Mouse (Mus musculus) cerebellum, adult 11-12 months (tissue): ENCODE measurements around the gene Aak1.
"Not testable (repeated sequence)": the region's sequence is repeated elsewhere in the genome, so short reads cannot be mapped to it uniquely, and the experiment has no call there.

Experiments used
- DNase-seq: peaks from one replicate; pipeline ENCODE4 v3.0.0; 2022

The Aak1 gene

DNA sequence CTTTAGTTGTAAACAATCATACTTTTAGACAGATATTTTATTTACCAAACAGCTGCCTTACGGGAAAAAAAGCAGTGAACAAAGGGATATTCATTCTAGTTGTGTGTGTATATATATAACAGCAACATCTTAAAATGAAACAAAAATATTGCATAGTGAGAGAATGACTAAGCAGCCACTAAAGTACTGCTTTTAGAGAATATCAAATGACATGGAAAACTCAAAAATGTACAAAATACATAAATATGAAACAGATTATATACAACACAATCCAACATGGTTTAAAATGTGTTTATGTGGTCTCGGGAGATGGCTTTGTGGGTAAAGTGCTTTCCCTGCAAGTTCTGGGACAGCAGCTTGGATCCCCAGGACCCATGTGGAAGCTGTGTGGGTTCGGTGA lies 5.7 kb upstream of the Aak1 start:
- no peak for DNase-seq

- DNase-seq, result no peak
Observed at GRCm38 (mm10) chr6:86846467-86846866, 2.9 kb upstream of the Aak1 start.

- DNase-seq, result no peak
Observed at GRCm38 (mm10) chr6:86847816-86848215, 1.5 kb upstream of the Aak1 start.

DNA sequence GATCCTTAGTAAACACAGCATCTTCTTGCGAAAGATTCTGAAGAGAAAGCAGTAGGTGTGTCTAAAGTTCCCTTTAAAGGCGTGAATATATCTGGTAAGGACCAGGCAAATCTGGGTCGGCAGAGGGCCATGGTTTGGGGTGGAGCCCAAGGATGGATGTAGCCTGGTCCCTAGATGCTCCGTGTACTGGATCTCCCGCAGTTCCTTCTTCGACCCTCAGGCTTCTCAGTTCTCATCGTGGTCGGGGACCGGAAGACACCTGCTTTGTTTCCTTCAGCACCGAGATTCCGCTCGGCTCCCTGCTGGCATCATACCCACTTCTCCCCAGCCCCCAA lies 770 bp upstream of the Aak1 start:
- no peak for DNase-seq

DNA sequence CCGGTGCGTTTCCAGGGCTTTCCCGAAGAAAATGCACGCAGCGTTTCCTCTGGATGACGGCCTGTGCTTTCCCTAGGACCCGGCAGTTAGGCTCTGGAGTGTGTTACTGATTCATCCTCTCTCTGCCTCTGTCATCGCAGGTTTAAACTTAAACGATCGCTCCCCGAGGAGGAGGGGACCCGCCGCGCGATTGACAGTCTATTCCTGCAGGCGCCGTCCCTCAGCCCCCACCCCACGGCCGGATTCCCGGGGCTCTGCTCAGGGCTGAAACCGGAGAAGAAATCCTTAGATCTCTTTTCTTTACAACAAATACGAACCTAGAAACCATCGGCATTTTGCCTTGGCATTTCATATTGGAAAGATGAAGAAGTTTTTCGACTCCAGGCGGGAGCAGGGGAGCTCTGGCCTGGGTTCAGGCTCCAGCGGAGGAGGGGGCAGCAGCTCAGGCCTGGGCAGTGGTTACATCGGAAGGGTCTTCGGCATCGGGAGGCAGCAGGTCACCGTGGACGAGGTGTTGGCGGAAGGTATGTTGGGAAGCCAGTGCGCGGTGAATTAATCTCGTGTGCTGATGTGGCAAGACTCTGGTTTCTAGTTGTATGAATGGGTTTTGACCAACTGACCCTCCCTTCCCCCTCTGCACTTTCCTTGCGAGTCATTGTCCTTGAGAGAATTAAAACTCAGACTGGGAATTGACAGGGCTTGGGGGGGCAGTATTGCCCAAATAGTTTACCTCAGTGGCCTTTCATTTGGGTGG lies 552 bp downstream of the Aak1 start:
- peak; percentile 67 for DNase-seq

- DNase-seq, result no peak
Observed at GRCm38 (mm10) chr6:86850588-86850987, 1.3 kb downstream of the Aak1 start.

GRCm38 (mm10) chr6:86851561-86851960 lies 2.2 kb downstream of the Aak1 start:
- DNase-seq, result no peak

GRCm38 (mm10) chr6:86853928-86854327 lies 4.6 kb downstream of the Aak1 start:
- no peak for DNase-seq

DNA sequence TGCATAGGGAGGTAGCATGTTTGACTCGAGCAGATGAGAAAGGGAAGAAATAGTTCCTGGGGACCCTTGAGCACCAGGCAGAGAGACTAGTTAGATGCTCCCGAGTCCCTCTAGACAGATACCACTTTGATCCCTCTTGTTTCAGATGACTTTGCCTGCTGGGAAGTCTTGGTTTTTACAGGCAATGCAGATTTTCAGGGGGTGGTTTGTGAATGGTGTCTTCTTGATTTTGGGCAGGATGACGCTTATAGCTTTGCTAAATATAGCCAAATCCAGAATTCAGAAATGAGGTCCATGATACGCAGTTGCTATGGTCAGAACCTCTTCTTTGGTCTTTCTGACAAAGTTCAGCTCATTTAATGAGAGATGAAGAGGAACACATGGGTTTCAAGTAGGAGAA lies 5.6 kb downstream of the Aak1 start:
- DNase-seq, result no peak

DNA sequence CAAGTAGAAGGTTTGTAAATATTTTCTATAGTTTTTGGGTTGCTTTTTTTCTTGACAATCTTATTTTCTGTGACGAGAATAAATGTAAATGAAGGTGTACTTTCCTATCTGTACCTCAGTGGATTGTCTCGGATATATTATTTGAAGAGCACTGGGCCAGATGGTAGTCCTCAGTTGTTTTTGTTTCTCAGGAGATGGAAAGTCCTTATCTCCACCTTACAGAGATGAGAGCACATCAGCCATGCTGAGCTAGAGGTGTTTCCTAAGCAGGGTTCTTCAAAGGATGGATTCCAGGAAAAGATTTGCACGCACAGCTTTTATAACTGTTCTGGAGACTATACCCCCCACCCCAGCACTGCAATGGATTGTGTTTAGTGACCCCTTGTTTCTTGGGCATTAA lies 9.3 kb downstream of the Aak1 start:
- no peak for DNase-seq

- no peak for DNase-seq
Observed at GRCm38 (mm10) chr6:86860732-86861463, 11.6 kb downstream of the Aak1 start.

DNA sequence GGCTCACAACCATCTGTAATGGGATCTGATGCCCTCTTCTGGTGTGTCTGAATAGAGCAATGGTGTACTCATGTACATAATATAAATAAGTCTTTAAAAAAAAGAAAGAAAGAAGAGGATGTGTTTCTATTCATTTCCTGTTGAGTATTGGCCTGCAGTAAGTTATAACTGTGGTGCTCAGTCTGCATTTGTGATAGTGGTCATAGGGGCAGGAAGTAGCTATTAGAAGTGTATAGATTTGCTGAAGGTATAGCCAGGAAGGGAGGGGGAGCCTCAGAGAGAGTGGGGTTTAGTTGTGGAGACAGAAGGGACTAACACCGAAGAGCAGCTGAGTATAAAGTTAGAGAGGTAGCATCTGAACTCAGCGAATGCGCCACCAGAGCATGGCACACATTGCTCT lies 15.0 kb downstream of the Aak1 start:
- no peak for DNase-seq

DNA sequence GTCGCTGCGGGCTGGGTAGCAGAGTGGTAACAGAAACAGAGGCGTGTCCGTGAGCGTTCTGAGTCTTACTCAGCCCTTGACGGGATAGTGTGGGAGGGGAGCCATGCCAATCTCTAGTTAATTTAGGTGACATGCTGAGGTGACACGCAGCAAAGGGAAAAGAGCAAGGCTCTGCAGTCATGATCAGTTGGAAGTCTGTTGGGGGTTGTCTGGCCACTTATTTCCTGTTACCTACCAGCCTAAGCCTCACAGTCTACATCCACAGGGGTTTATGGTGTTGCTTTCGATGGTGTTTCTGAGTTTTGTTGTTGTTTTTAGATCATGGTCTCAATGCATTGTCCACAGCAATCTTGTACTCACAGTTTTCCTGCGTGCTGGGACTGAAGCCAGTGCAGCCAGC lies 21.0 kb downstream of the Aak1 start:
- no peak for DNase-seq

DNA sequence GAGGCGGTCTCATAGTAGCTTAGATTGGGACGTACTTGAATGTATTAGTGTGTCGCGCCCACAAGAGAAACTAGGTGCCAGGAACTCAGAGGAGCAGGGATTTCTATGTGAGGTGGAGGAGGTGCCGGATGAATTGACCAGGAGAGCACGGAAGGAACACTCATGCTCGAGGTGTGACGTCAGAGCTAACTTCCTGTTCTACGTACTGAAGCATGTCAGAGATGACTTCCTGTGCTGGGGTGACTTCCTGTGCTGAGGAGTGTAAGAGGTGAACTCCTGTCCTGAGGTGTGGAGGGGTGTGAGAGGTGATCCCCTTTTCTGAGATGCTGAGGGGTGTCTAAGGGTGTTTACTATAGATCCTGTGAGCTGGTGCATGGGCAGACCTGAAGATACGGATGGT lies 22.5 kb downstream of the Aak1 start:
- DNase-seq, result no peak

- DNase-seq, result peak; percentile 44
Observed at GRCm38 (mm10) chr6:86874711-86875375, 25.5 kb downstream of the Aak1 start.

GRCm38 (mm10) chr6:86876451-86876850 lies 27.1 kb downstream of the Aak1 start:
- DNase-seq, result no peak

DNA sequence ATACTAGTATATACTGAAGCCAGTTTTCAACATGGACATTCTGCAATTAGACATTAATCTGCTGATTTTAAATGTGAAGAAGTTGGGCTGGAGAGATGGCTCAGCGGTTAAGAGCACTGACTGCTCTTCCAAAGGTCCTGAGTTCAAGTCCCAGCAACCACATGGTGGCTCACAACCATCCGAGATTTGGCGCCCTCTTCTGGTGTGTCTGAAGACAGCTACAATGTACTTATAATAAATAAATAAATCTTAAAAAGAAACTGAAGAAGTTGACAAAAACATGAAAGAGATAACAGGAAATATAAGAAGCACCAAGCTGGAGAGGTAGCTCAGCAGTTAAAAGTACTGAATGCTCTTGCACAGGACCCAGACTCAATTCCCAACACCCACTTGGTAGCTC lies 29.3 kb downstream of the Aak1 start:
- DNase-seq, result not testable (repeated sequence)

DNA sequence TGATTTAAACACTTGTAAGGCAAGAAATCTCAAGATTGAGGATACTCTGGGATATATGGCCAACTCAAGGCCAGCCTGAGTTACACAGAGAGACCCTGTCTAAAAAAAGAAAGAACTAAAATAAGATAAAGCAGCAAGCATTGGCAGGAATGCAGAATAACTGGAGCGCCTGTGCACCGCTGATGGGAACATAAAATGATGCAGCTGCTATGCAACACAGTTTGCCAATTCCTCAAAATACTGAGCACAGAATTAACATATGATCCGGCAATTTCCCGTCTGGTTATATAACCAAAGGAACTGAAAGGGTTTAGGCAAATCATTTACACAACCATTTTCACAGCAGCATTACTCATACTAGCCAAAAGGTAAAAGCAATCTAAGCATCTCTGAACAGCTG lies 30.0 kb downstream of the Aak1 start:
- peak; percentile 57 for DNase-seq

DNA sequence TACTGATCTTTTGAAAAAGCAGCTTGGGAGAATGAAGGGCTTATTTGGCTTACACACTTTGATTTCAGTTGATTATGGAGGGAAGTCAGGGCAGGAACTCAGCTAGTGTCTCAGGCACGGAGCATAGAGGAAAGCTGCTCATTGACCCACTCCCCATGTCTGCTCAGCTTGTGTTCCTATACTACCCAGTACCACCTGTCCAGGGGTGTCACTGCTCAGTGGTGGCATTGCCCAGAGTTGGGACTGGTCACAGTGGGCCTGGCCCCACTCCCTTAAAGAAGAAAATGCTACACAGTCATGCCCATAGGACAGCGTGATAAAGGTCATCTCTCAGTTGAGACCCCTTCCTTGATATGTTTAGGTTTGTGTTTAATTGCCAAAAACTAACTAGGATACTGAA lies 34.9 kb downstream of the Aak1 start:
- DNase-seq, result no peak

GRCm38 (mm10) chr6:86884746-86885145 lies 35.4 kb downstream of the Aak1 start:
- no peak for DNase-seq

DNA sequence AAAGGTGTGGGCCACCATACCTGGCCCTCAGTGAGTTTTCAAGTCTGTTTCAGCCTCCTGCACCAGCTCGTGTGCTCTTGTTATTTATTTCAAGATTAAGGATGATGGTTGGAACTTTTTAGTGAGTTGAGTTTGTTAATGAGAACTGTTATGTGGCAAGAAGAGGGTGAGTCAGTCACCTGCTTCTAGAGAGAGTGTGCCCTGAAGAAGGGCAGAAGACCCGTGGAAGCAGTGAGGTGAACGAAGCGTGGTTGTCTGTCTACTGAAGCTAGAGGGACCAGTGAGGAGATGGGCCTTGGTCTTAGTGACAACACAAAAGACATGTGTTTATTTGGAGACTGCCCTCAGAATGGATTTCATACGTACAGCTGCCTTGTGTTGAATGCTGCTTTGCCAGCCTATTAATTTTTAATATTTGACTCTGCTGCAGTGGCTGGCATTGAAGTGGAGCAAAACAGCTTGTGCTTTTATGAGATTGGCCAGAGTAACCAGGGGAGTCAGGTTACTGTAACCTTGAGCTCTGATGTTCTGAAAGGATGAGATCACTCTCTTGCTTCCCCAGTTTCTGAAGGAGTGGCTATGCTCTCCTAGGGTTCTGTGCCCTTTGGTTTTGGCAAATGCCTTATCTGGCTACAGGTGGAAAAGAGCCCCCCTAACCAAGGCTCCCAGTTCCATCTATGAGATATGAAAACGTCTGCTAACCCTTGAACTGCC lies 36.7 kb downstream of the Aak1 start:
- no peak for DNase-seq

GRCm38 (mm10) chr6:86886803-86887202 lies 37.5 kb downstream of the Aak1 start:
- no peak for DNase-seq

DNA sequence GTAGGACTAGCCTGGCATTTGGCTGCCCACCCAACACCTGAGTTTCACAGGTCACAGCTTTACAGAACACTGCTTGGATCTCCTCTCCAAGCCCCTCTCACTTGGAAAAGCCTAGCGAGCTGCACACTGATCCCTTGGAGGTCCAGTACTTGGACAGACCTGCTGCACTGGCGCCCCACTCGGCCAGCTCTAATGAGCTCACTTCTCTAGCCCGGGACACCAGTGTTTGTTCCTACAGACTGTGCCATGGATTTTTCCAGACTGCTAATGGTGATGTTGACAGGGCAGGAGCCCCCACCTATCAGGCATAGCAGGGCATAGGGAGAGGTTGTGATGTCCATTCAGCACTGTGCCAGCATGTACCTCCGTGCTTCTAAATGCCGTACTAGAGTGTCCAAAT lies 48.2 kb downstream of the Aak1 start:
- peak; percentile 55 for DNase-seq

GRCm38 (mm10) chr6:86899053-86899452 lies 49.7 kb downstream of the Aak1 start:
- peak; percentile 72 for DNase-seq
